12 mouse cellular contexts compared by ENCODE assay signal in genomic region chr9:108220380-108220774, GRCm38 (mm10). TPM values are rescaled to one million over a fixed set of nuclear protein-coding genes. Genes with fewer than 3 reads are reported as not detected.
DNase-seq lines count a peak whose midpoint lies in the region; ATAC-seq lines count a peak whose summit lies in the region.
"Had no signal": no experiment of that assay in that cellular context is flagged by ENCODE, and none has a peak within 500 bp of the region (broad histone marks: within the 10 kb centered on the region; RNA-seq: fewer than 3 reads in every experiment).

No protein-coding gene starts in this region.

- peak; percentile 63 for DNase-seq in adrenal gland, adult 2 months
- no peak for DNase-seq in adrenal gland, postnatal 25 days
- no peak for DNase-seq in limb, embryonic 10.5 days (ENCODE audit: low spot score)
- DNase-seq in cerebellum, adult 8-10 months: no peak
- DNase-seq: cerebellum, postnatal 14 days had no signal

- peaks cover 27% of the 10 kb centered on the region for H3K36me3 ChIP-seq in limb, embryonic 13.5 days
- peaks cover 24% of the 10 kb centered on the region for H3K36me3 ChIP-seq in limb, embryonic 10.5 days
- peaks cover 24% of the 10 kb centered on the region for H3K36me3 ChIP-seq in heart, embryonic 12.5 days
- H3K36me3 ChIP-seq in stomach, embryonic 16.5 days (ENCODE audit: control insufficient read depth, insufficient read depth, low read length): peaks cover 9% of the 10 kb centered on the region; the same call in 1 of the 2 replicates
- peaks cover 4% of the 10 kb centered on the region for H3K36me3 ChIP-seq in midbrain, embryonic 15.5 days (replicated peaks)

- ATAC-seq in limb, embryonic 13.5 days (ENCODE audit: low FRiP score, low read depth): no peak
- no peak for ATAC-seq in heart, embryonic 12.5 days (ENCODE audit: insufficient number of reproducible peaks, low FRiP score)
- no peak for ATAC-seq in stomach, embryonic 16.5 days (ENCODE audit: insufficient read depth, low FRiP score)
- no peak for ATAC-seq in midbrain, embryonic 15.5 days (replicated peaks)
- ATAC-seq: lung, postnatal 0 days had no signal

- no peaks in the 10 kb centered on the region for H3K27me3 ChIP-seq in limb, embryonic 13.5 days
- H3K27me3 ChIP-seq in limb, embryonic 10.5 days (ENCODE audit: low read depth, poor library complexity, severe bottlenecking): no peaks in the 10 kb centered on the region
- no peaks in the 10 kb centered on the region for H3K27me3 ChIP-seq in heart, embryonic 12.5 days (replicated peaks)
- H3K27me3 ChIP-seq in stomach, embryonic 16.5 days (ENCODE audit: control insufficient read depth, insufficient read depth, low read length): no peaks in the 10 kb centered on the region
- no peaks in the 10 kb centered on the region for H3K27me3 ChIP-seq in midbrain, embryonic 15.5 days (replicated peaks)
- H3K27me3 ChIP-seq: forebrain, embryonic 12.5 days; neural tube, embryonic 12.5 days had no signal

- H3K4me1 ChIP-seq in limb, embryonic 13.5 days: peaks cover 9% of the 10 kb centered on the region
- H3K4me1 ChIP-seq in limb, embryonic 10.5 days: 0 out of 2 replicates have a peak, but pooled peaks cover 4% of the 10 kb centered on the region
- peaks cover 32% of the 10 kb centered on the region for H3K4me1 ChIP-seq in heart, embryonic 12.5 days (replicated peaks)
- H3K4me1 ChIP-seq in stomach, embryonic 16.5 days (ENCODE audit: control insufficient read depth, insufficient read depth, low read length): no peaks in the 10 kb centered on the region
- no peaks in the 10 kb centered on the region; the same call in 1 of the 2 replicates for H3K4me1 ChIP-seq in midbrain, embryonic 15.5 days
- H3K4me1 ChIP-seq: forebrain, embryonic 12.5 days; neural tube, embryonic 12.5 days had no signal

- 80% methylated on average over 1 of the region's 1 CpGs for WGBS in limb, embryonic 13.5 days
- WGBS in limb, embryonic 10.5 days: 91% methylated on average over 1 of the region's 1 CpGs
- WGBS in heart, embryonic 12.5 days: 73% methylated on average over 1 of the region's 1 CpGs
- 83% methylated on average over 1 of the region's 1 CpGs for WGBS in stomach, embryonic 16.5 days
- 90% methylated on average over 1 of the region's 1 CpGs for WGBS in midbrain, embryonic 15.5 days

- no peaks in the 10 kb centered on the region for H3K9me3 ChIP-seq in limb, embryonic 13.5 days
- no peaks in the 10 kb centered on the region for H3K9me3 ChIP-seq in limb, embryonic 10.5 days (replicated peaks)
- H3K9me3 ChIP-seq in heart, embryonic 12.5 days (replicated peaks): no peaks in the 10 kb centered on the region
- H3K9me3 ChIP-seq in stomach, embryonic 16.5 days (replicated peaks; ENCODE audit: control insufficient read depth, low read length): no peaks in the 10 kb centered on the region
- no peaks in the 10 kb centered on the region for H3K9me3 ChIP-seq in midbrain, embryonic 15.5 days
- H3K9me3 ChIP-seq: forebrain, embryonic 12.5 days; neural tube, embryonic 12.5 days had no signal

- peak overlapping the region; percentile 58; the same call in 1 of the 2 replicates for H3K27ac ChIP-seq in limb, embryonic 13.5 days
- no peak overlapping the region for H3K27ac ChIP-seq in limb, embryonic 10.5 days
- peak overlapping the region; percentile 68; the same call in 1 of the 2 replicates for H3K27ac ChIP-seq in heart, embryonic 12.5 days (ENCODE audit: poor library complexity, severe bottlenecking)
- H3K27ac ChIP-seq in stomach, embryonic 16.5 days (ENCODE audit: low read length): peak overlapping the region; percentile 25; the same call in 1 of the 2 replicates
- no peak overlapping the region for H3K27ac ChIP-seq in midbrain, embryonic 15.5 days
- H3K27ac ChIP-seq: forebrain, embryonic 12.5 days; neural tube, embryonic 12.5 days had no signal

- H3K9ac ChIP-seq in limb, embryonic 13.5 days: no peak overlapping the region
- no peak overlapping the region for H3K9ac ChIP-seq in heart, embryonic 12.5 days
- H3K9ac ChIP-seq in stomach, embryonic 16.5 days (ENCODE audit: low read length): no peak overlapping the region
- no peak overlapping the region for H3K9ac ChIP-seq in midbrain, embryonic 15.5 days
- H3K9ac ChIP-seq: forebrain, embryonic 12.5 days; neural tube, embryonic 12.5 days had no signal

- no peak overlapping the region for H3K4me3 ChIP-seq in limb, embryonic 13.5 days
- no peak overlapping the region for H3K4me3 ChIP-seq in limb, embryonic 10.5 days
- H3K4me3 ChIP-seq in heart, embryonic 12.5 days: no peak overlapping the region
- H3K4me3 ChIP-seq in stomach, embryonic 16.5 days (replicated peaks; ENCODE audit: low read length): no peak overlapping the region
- H3K4me3 ChIP-seq in midbrain, embryonic 15.5 days: no peak overlapping the region
- H3K4me3 ChIP-seq: forebrain, embryonic 12.5 days; neural tube, embryonic 12.5 days had no signal

- H3K4me2 ChIP-seq in limb, embryonic 13.5 days (replicated peaks): no peak overlapping the region
- no peak overlapping the region for H3K4me2 ChIP-seq in heart, embryonic 12.5 days
- no peak overlapping the region for H3K4me2 ChIP-seq in stomach, embryonic 16.5 days (ENCODE audit: low read depth, low read length)
- H3K4me2 ChIP-seq in midbrain, embryonic 15.5 days: no peak overlapping the region
- H3K4me2 ChIP-seq: forebrain, embryonic 12.5 days; neural tube, embryonic 12.5 days had no signal

RNA-seq across cellular contexts. Expression of gene Bsn, which starts 30.2 kb away (rescaled TPM):
- total RNA-seq in adrenal gland, adult 2 months (2021): 1 to 10 TPM; 5.0 to 5.2 TPM
- polyA plus RNA-seq in adrenal gland, adult 2 months (2012; rRNA removed): 4.1 and 4.3 TPM in 2 replicates
- 9.1 and 10.0 TPM in 2 replicates for total RNA-seq in adrenal gland, postnatal 25 days (2021)
- 0.88 and 0.89 TPM in 2 replicates for polyA plus RNA-seq in limb, embryonic 13.5 days (2015; fragmentation: Nextera tagmentation; extraction: Ambion mirVana)
- 1.7 TPM in 2 replicates for polyA plus RNA-seq in limb, embryonic 10.5 days (2016; fragmentation: Nextera tagmentation; extraction: Ambion mirVana)
- polyA plus RNA-seq in heart, embryonic 12.5 days (2016; fragmentation: Nextera tagmentation; extraction: Ambion mirVana): 0.39 and 0.50 TPM in 2 replicates
- 2.9 and 3.2 TPM in 2 replicates for polyA plus RNA-seq in stomach, embryonic 16.5 days (2015; fragmentation: Nextera tagmentation; extraction: Ambion mirVana)
- polyA plus RNA-seq in midbrain, embryonic 15.5 days (2015; fragmentation: Nextera tagmentation; extraction: Ambion mirVana): 11.1 TPM in 2 replicates

RNA-seq across cellular contexts. Expression of gene Dag1, which starts 43.4 kb away (rescaled TPM):
- total RNA-seq in adrenal gland, adult 2 months (2021): 100 to 1,000 TPM; 143 to 148 TPM
- polyA plus RNA-seq in adrenal gland, adult 2 months (2012; rRNA removed): 59.3 and 86.5 TPM in 2 replicates
- 127 and 146 TPM in 2 replicates for total RNA-seq in adrenal gland, postnatal 25 days (2021)
- polyA plus RNA-seq in limb, embryonic 13.5 days (2015; fragmentation: Nextera tagmentation; extraction: Ambion mirVana): 56.9 and 63.3 TPM in 2 replicates
- 59.6 and 59.9 TPM in 2 replicates for polyA plus RNA-seq in limb, embryonic 10.5 days (2016; fragmentation: Nextera tagmentation; extraction: Ambion mirVana)
- polyA plus RNA-seq in heart, embryonic 12.5 days (2016; fragmentation: Nextera tagmentation; extraction: Ambion mirVana): 188 and 200 TPM in 2 replicates
- polyA plus RNA-seq in stomach, embryonic 16.5 days (2015; fragmentation: Nextera tagmentation; extraction: Ambion mirVana): 90.8 and 91.8 TPM in 2 replicates
- 69.3 and 75.5 TPM in 2 replicates for polyA plus RNA-seq in midbrain, embryonic 15.5 days (2015; fragmentation: Nextera tagmentation; extraction: Ambion mirVana)

Comparison
In these comparisons a context has a peak if more than half of its experiments do, and no peak if none do; other contexts are left out.
1. H3K27ac ChIP-seq: peak in limb, embryonic 13.5 days (single experiment), heart, embryonic 12.5 days (single experiment) and stomach, embryonic 16.5 days (single experiment); none in limb, embryonic 10.5 days (single experiment) and midbrain, embryonic 15.5 days (single experiment).